Mouse (Mus musculus): ENCODE data around the gene Rnf214. TPM values are rescaled to one million over a fixed set of nuclear protein-coding genes. Genes with fewer than 3 reads are reported as not detected.
A peak's percentile ranks its signal among the peaks of the same experiment; 100 is the strongest.

Rnf214 gene
- polyA plus RNA-seq, 1 experiment = 27.9 TPM

- Histone ChIP-seq H3K4me1 (ENCODE audit: control insufficient read depth, insufficient read depth, low read length) (peaks cover 6% of the 10 kb centered on the region; the same call in 1 of the 2 replicates), H3K4me3 (replicated peaks; ENCODE audit: control insufficient read depth, low read depth, low read length) (no peak overlapping the region), H3K27ac (ENCODE audit: control insufficient read depth, insufficient read depth, low read depth, low read length, poor library complexity) (no peak overlapping the region)
- 71% methylated on average over 6 of the region's 6 CpGs for WGBS
- no peak for TF ChIP-seq POLR2A (IDR thresholded peaks at IDR 0.05; ENCODE audit: borderline replicate concordance, control insufficient read depth, low read depth, low read length)
- no peak for TF ChIP-seq CTCF (IDR thresholded peaks at IDR 0.05; ENCODE audit: control insufficient read depth, insufficient read depth, low read length)
Observed at GRCm38 (mm10) chr9:45841458-45841857, 65.3 kb downstream of the Rnf214 start.

DNA sequence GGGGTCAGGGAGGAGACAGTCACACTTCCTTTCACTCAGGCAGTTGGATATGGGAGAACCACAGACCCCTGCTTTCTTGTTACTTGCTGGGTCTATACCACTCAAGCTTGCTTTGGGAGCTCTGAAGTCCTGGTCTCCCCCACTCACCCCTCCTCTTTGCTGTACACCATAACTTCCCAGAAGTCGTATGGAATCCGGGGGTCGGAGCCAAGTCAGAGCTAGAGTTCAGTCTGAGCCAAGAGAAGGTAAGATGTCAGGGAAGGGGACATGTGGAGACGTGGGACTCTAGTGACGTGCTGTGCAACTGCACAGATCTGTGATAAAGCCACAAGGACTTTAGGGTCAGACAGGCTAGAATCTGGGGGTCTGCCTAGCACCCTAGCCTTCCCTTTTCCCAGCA is 66.4 kb downstream of the Rnf214 start:
- 51% methylated on average over 5 of the region's 5 CpGs for WGBS

DNA sequence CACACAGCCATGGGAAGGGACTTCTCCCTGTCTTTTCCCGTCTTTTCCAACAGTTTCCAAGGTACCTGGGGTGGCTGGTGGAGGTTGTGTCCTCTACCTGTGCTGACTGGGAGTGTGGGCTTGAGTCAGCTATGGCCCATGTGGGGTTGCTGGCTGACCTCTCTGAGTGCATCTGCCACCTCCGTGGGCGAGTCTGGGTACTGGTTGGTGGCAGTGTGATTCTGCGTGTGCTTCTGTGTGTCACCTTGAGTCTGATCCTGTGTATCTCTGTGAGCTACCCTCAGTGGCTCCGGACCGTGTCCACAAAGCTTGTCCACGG is 66.8 kb downstream of the Rnf214 start:
- peak overlapping the region; percentile 42 for H3K4me3 ChIP-seq (replicated peaks; ENCODE audit: control insufficient read depth, low read depth, low read length)
- 46% methylated on average over 7 of the region's 7 CpGs for WGBS
- H3K27ac ChIP-seq (ENCODE audit: control insufficient read depth, insufficient read depth, low read depth, low read length, poor library complexity) = no peak overlapping the region
- TF ChIP-seq CTCF (IDR thresholded peaks at IDR 0.05; ENCODE audit: control insufficient read depth, insufficient read depth, low read length) = no peak
- TF ChIP-seq POLR2A (IDR thresholded peaks at IDR 0.05; ENCODE audit: borderline replicate concordance, control insufficient read depth, low read depth, low read length) = no peak
- peaks cover 4% of the 10 kb centered on the region; the same call in 1 of the 2 replicates for H3K4me1 ChIP-seq (ENCODE audit: control insufficient read depth, insufficient read depth, low read length)

More for the DNA sequence above, 66.4 kb downstream of the Rnf214 start:
- peak overlapping the region; percentile 42 for H3K4me3 ChIP-seq (replicated peaks; ENCODE audit: control insufficient read depth, low read depth, low read length)
- H3K27ac ChIP-seq (ENCODE audit: control insufficient read depth, insufficient read depth, low read depth, low read length, poor library complexity) = no peak overlapping the region
- peaks cover 4% of the 10 kb centered on the region; the same call in 1 of the 2 replicates for H3K4me1 ChIP-seq (ENCODE audit: control insufficient read depth, insufficient read depth, low read length)
- TF ChIP-seq CTCF (IDR thresholded peaks at IDR 0.05; ENCODE audit: control insufficient read depth, insufficient read depth, low read length) (no peak), POLR2A (IDR thresholded peaks at IDR 0.05; ENCODE audit: borderline replicate concordance, control insufficient read depth, low read depth, low read length) (no peak)

DNA sequence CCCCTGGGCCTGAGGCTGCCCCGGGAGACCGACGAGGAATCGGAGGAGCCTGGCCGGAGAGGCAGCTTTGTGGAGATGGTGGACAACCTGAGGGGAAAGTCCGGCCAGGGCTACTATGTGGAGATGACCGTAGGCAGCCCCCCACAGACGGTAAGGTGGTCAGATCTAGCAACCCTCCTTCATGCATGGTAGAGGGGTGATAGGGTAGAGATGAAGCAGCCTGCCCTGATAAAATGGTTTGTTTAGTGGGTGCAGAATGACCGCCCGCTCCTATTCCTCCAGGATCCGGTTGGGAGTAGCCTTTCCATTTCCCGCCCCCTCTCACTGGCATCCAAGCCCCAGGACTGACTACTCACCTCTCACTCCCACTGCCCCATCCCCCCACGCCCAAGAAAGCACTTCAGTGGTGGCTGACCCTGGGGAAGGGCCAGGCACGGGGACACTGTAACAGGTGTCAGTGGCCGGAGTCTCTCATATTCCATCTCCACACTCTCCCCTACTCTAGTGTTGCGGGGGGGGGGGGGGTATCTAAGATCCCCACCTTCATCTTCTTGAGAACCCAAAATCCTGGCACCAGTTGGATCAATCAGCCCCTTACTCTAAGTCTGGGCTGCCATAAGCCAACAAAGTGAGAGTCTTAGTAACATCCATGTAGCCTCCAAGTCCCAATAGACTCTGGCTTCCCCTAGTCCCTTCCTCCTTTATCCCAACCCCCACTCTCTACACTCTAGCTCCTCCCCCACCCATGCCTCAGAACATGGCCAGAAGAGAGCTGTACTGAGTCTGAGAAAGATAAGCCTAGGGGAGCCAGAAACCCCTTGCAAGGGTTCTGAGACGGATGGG is 67.4 kb downstream of the Rnf214 start:
- TF ChIP-seq CTCF (IDR thresholded peaks at IDR 0.05; ENCODE audit: control insufficient read depth, insufficient read depth, low read length) (no peak), POLR2A (IDR thresholded peaks at IDR 0.05; ENCODE audit: borderline replicate concordance, control insufficient read depth, low read depth, low read length) (no peak)
- peak overlapping the region; percentile 17; the same call in 1 of the 2 replicates for H3K27ac ChIP-seq (ENCODE audit: control insufficient read depth, insufficient read depth, low read depth, low read length, poor library complexity)
- peak overlapping the region; percentile 70 for H3K4me3 ChIP-seq (replicated peaks; ENCODE audit: control insufficient read depth, low read depth, low read length)
- H3K4me1 ChIP-seq (ENCODE audit: control insufficient read depth, insufficient read depth, low read length) = peaks cover 4% of the 10 kb centered on the region; the same call in 1 of the 2 replicates
- WGBS = 28% methylated on average over 17 of the region's 17 CpGs

DNA sequence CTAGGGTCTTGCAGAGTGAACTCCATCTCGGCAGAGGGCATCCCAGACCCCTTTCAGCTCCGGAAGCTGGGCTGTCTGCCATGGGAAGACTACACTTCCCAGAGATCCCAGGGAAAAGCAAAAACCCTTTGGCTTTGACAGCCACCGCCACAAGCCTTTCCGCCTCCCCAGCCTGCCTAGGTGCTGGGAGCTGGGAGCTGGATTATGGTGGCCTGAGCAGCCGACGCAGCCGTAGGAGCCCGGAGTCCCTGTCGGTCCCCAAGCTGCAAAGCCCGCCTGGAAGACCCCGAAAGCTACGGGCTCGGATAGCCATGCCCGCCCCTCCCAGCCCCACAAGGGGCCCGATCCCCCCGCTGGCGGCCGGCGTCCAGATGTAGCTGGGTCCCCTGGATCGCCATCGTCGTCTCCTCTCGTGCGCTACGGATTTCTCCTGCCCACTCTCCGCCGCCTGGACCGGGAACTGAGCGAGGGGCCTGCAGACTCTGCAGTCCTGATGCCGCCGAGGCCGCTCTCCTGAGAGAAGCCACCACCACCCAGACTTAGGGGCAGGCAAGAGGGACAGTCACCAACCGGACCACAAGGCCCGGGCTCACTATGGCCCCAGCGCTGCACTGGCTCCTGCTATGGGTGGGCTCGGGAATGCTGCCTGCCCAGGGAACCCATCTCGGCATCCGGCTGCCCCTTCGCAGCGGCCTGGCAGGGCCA is 68.1 kb downstream of the Rnf214 start, which contains the start of gene Bace1:
TSS of gene Bace1 (plus strand) at position 147 of the 705 bp plus-strand sequence.
- TF ChIP-seq CTCF (IDR thresholded peaks at IDR 0.05; ENCODE audit: control insufficient read depth, insufficient read depth, low read length) (no peak), POLR2A (IDR thresholded peaks at IDR 0.05; ENCODE audit: borderline replicate concordance, control insufficient read depth, low read depth, low read length) (no peak)
- under 1% methylated on average over 39 of the region's 40 CpGs for WGBS
- peak within 1 kb of the TSS; percentile 70 for H3K4me3 ChIP-seq (replicated peaks; ENCODE audit: control insufficient read depth, low read depth, low read length)
- H3K4me1 ChIP-seq (ENCODE audit: control insufficient read depth, insufficient read depth, low read length) = peaks cover 2% of the 10 kb centered on the region; the same call in 1 of the 2 replicates
- peak within 1 kb of the TSS; percentile 17; the same call in 1 of the 2 replicates for H3K27ac ChIP-seq (ENCODE audit: control insufficient read depth, insufficient read depth, low read depth, low read length, poor library complexity)

DNA sequence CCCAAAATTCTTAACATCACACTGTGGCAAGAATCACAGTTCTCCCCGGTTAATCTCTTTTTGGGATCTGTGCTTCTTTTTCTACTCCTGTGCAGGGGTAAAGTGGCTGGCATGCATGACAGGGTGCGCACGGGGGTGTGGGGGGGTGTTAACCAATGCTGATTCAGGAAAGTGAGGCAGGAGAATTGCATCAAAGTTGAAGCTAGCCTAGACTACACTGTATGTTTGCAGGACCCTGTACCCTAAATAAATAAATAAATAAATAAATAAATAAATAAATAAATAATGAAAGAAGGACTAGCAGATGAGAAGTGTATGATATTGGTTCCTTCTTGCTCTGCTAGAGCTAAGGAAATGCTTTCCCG is 68.7 kb downstream of the Rnf214 start:
- 22% methylated on average over 4 of the region's 4 CpGs for WGBS
- Histone ChIP-seq H3K27ac (ENCODE audit: control insufficient read depth, insufficient read depth, low read depth, low read length, poor library complexity) (no peak overlapping the region), H3K4me1 (ENCODE audit: control insufficient read depth, insufficient read depth, low read length) (peaks cover 2% of the 10 kb centered on the region; the same call in 1 of the 2 replicates), H3K4me3 (replicated peaks; ENCODE audit: control insufficient read depth, low read depth, low read length) (peak overlapping the region; percentile 70)
- TF ChIP-seq POLR2A (IDR thresholded peaks at IDR 0.05; ENCODE audit: borderline replicate concordance, control insufficient read depth, low read depth, low read length) = no peak
- TF ChIP-seq CTCF (IDR thresholded peaks at IDR 0.05; ENCODE audit: control insufficient read depth, insufficient read depth, low read length) = no peak

DNA sequence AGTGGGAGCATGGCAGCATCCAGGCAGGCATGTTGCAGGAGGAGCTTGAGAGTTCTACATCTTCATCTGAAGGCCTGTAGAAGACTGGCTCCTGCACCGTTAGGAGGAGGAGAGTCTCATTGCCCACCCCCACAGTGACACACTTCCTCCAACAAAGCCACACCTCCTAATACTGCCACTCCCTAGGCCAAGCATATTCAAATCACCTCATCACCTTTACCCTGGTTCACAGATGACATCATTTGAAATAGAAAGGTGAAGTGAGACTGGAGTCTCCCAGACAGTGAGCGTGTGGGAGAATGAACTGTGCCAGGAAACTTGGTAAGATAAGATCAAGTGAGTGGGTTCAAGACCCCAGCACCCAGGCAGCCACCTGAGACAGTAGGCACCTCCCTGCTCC is 73.2 kb downstream of the Rnf214 start:
- WGBS = 50% methylated on average over 2 of the region's 2 CpGs
- H3K4me3 ChIP-seq (replicated peaks; ENCODE audit: control insufficient read depth, low read depth, low read length) = no peak overlapping the region
- peaks cover 2% of the 10 kb centered on the region for H3K4me1 ChIP-seq (ENCODE audit: control insufficient read depth, insufficient read depth, low read length)
- no peak overlapping the region for H3K27ac ChIP-seq (ENCODE audit: control insufficient read depth, insufficient read depth, low read depth, low read length, poor library complexity)
- TF ChIP-seq POLR2A (IDR thresholded peaks at IDR 0.05; ENCODE audit: borderline replicate concordance, control insufficient read depth, low read depth, low read length) (no peak), CTCF (IDR thresholded peaks at IDR 0.05; ENCODE audit: control insufficient read depth, insufficient read depth, low read length) (no peak)

GRCm38 (mm10) chr9:45832898-45833297 is 73.8 kb downstream of the Rnf214 start:
- 64% methylated on average over 2 of the region's 2 CpGs for WGBS
- H3K27ac ChIP-seq (ENCODE audit: control insufficient read depth, insufficient read depth, low read depth, low read length, poor library complexity) = no peak overlapping the region
- H3K4me3 ChIP-seq (replicated peaks; ENCODE audit: control insufficient read depth, low read depth, low read length) = no peak overlapping the region
- peaks cover 2% of the 10 kb centered on the region for H3K4me1 ChIP-seq (ENCODE audit: control insufficient read depth, insufficient read depth, low read length)
- TF ChIP-seq POLR2A (IDR thresholded peaks at IDR 0.05; ENCODE audit: borderline replicate concordance, control insufficient read depth, low read depth, low read length) (no peak), CTCF (IDR thresholded peaks at IDR 0.05; ENCODE audit: control insufficient read depth, insufficient read depth, low read length) (no peak)

Measured in bone marrow, adult 2 months (tissue).